Mouse (Mus musculus): ENCODE data around the gene N4bp1.

GRCm38 (mm10) chr8:86934393-86934792, 49.3 kb upstream of the N4bp1 start:
- TF ChIP-seq POLR2A (IDR thresholded peaks at IDR 0.05; ENCODE audit: low read depth, low read length) (no peak), CTCF (IDR thresholded peaks at IDR 0.05; ENCODE audit: extremely low read depth, insufficient read depth, insufficient read length, insufficient replicate concordance) (no peak)

Measured in spleen, adult 2 months (tissue).